ENCODE assay signal across 21 mouse cellular contexts in genomic region chr12:119097814-119098213, GRCm38 (mm10).
DNase-seq lines count a peak whose midpoint lies in the region; ATAC-seq and TF ChIP-seq lines count a peak whose summit lies in the region.
"Had no signal": no experiment of that assay in that cellular context is flagged by ENCODE, and none has a peak within 500 bp of the region (broad histone marks: within the 10 kb centered on the region; RNA-seq: fewer than 3 reads in every experiment).

No protein-coding gene starts in this region.

- no peak overlapping the region for H3K4me2 ChIP-seq in heart, embryonic 15.5 days
- H3K4me2 ChIP-seq: hindbrain, embryonic 12.5 days; kidney, embryonic 15.5 days; liver, embryonic 11.5 days; midbrain, embryonic 11.5 days; neural tube, embryonic 15.5 days had no signal

- TF ChIP-seq CTCF in heart, adult 2 months (IDR thresholded peaks at IDR 0.05), result no peak
- no peak for TF ChIP-seq CTCF in cerebellum, adult 2 months (IDR thresholded peaks at IDR 0.05; ENCODE audit: borderline replicate concordance, insufficient read depth, low read depth, low read length)

- intact Hi-C loops in heart, adult 2 months (cut with DNase I), result no loop called here

- H3K27ac ChIP-seq in heart, adult 2 months, result peak overlapping the region; percentile 48
- peak overlapping the region; percentile 73 for H3K27ac ChIP-seq in heart, embryonic 15.5 days
- no peak overlapping the region for H3K27ac ChIP-seq in cerebellum, adult 2 months (ENCODE audit: insufficient read depth, low read length)
- H3K27ac ChIP-seq: hindbrain, embryonic 12.5 days; kidney, embryonic 15.5 days; macrophage; neural tube, embryonic 15.5 days had no signal

- H3K27me3 ChIP-seq in heart, adult 2 months (ENCODE audit: control insufficient read depth, insufficient read depth, low read length), result no peaks in the 10 kb centered on the region
- H3K27me3 ChIP-seq in heart, embryonic 15.5 days, result no peaks in the 10 kb centered on the region
- no peaks in the 10 kb centered on the region for H3K27me3 ChIP-seq in cerebellum, adult 2 months (ENCODE audit: control insufficient read depth, insufficient read depth, low read length)
- H3K27me3 ChIP-seq: hindbrain, embryonic 12.5 days; kidney, embryonic 15.5 days; neural tube, embryonic 15.5 days had no signal

- ATAC-seq in heart, embryonic 15.5 days (replicated peaks; ENCODE audit: insufficient number of reproducible peaks, insufficient read depth, low FRiP score, low read depth), result no peak
- ATAC-seq in erythroid progenitor cell, adult 5-6 weeks (replicated peaks; ENCODE audit: low FRiP score, poor library complexity, severe bottlenecking), result no peak
- ATAC-seq: forebrain, embryonic 14.5 days; inflammation-experienced regulatory T-cells, adult 6 months had no signal

- H3K9me3 ChIP-seq in heart, embryonic 15.5 days (replicated peaks), result no peaks in the 10 kb centered on the region
- H3K9me3 ChIP-seq: hindbrain, embryonic 12.5 days; kidney, embryonic 15.5 days; neural tube, embryonic 15.5 days had no signal

- TF ChIP-seq POLR2A in heart, adult 2 months (IDR thresholded peaks at IDR 0.05; ENCODE audit: insufficient read depth, low read depth, low read length), result no peak
- TF ChIP-seq POLR2A in cerebellum, adult 2 months (IDR thresholded peaks at IDR 0.05; ENCODE audit: borderline replicate concordance, insufficient read depth, low read length), result no peak

- peak; percentile 19 for DNase-seq in adipocyte (ENCODE audit: low spot score)
- no peak for DNase-seq in heart, adult 2 months
- peak; percentile 73 for DNase-seq in lung, postnatal 10 days
- no peak for DNase-seq in thymus, postnatal 0 days (ENCODE audit: low spot score)
- DNase-seq in cerebellum, adult 2 months, result no peak
- DNase-seq: adrenal gland, postnatal 36 days; cerebellum, adult 9-11 months; embryo, embryonic 11 days; layer of hippocampus, postnatal 36 days; left cerebral cortex, postnatal 4 days had no signal

- H3K4me1 ChIP-seq in heart, adult 2 months (ENCODE audit: control insufficient read depth, insufficient read depth, low read length), result no peaks in the 10 kb centered on the region; the same call in 1 of the 2 replicates
- H3K4me1 ChIP-seq in heart, embryonic 15.5 days (replicated peaks), result peaks cover 10% of the 10 kb centered on the region
- no peaks in the 10 kb centered on the region for H3K4me1 ChIP-seq in cerebellum, adult 2 months (ENCODE audit: control insufficient read depth, insufficient read depth, low read length)
- H3K4me1 ChIP-seq: hindbrain, embryonic 12.5 days; kidney, embryonic 15.5 days; neural tube, embryonic 15.5 days had no signal

- H3K9ac ChIP-seq in heart, adult 2 months (ENCODE audit: low read depth, low read length), result no peak overlapping the region
- H3K9ac ChIP-seq in heart, embryonic 15.5 days, result no peak overlapping the region
- H3K9ac ChIP-seq: hindbrain, embryonic 12.5 days; kidney, embryonic 15.5 days; neural tube, embryonic 15.5 days had no signal

- 10% methylated on average over 1 of the region's 1 CpGs for WGBS in heart, adult 2 months
- 13% methylated on average over 1 of the region's 1 CpGs for WGBS in heart, embryonic 15.5 days
- WGBS in cerebellum, adult 2 months, result 14% methylated on average over 1 of the region's 1 CpGs

- no peak overlapping the region for H3K4me3 ChIP-seq in heart, adult 2 months
- H3K4me3 ChIP-seq in heart, embryonic 15.5 days, result no peak overlapping the region
- H3K4me3 ChIP-seq in cerebellum, adult 2 months (replicated peaks; ENCODE audit: insufficient read depth, low read depth, low read length), result no peak overlapping the region
- H3K4me3 ChIP-seq: hindbrain, embryonic 12.5 days; kidney, embryonic 15.5 days; myocyte; neural tube, embryonic 15.5 days had no signal

- H3K79me2 ChIP-seq in heart, adult 2 months (replicated peaks; ENCODE audit: control insufficient read depth, insufficient read depth, low read length), result no peaks in the 10 kb centered on the region

- H3K36me3 ChIP-seq in heart, adult 2 months (ENCODE audit: control insufficient read depth, insufficient read depth, low read length), result peaks cover 14% of the 10 kb centered on the region
- H3K36me3 ChIP-seq in heart, embryonic 15.5 days, result no peaks in the 10 kb centered on the region
- H3K36me3 ChIP-seq: hindbrain, embryonic 12.5 days; kidney, embryonic 15.5 days; neural tube, embryonic 15.5 days had no signal

- no peak for TF ChIP-seq EP300 in heart, adult 2 months (IDR thresholded peaks at IDR 0.05; ENCODE audit: insufficient read depth, low read depth, low read length)

Comparison
In these comparisons a context has a peak if more than half of its experiments do, and no peak if none do; other contexts are left out.
1. DNase-seq: peak in adipocyte (single experiment) and lung, postnatal 10 days (single experiment); none in heart, adult 2 months (0 of 2), thymus, postnatal 0 days (single experiment) and cerebellum, adult 2 months (0 of 2).